Mouse (Mus musculus) heart, adult 8-10 months (tissue): ENCODE data around the gene Slco2b1. TPM values are rescaled to one million over a fixed set of nuclear protein-coding genes. Genes with fewer than 3 reads are reported as not detected.

ENCODE experiments used
- DNase-seq: peaks from one replicate; pipeline ENCODE4 v3.0.0; 2022; ENCODE audit warnings: low spot score
- total RNA-seq, 4 experiments: library from RNA; stranded (reverse); gene quantifications; 2 replicates each; pipeline ENCODE4 v1.2.4; 2022

Slco2b1 gene
- total RNA-seq, 4 experiments from 2014 or later, result 8.3 to 9.1 (median 8.9) TPM

DNA sequence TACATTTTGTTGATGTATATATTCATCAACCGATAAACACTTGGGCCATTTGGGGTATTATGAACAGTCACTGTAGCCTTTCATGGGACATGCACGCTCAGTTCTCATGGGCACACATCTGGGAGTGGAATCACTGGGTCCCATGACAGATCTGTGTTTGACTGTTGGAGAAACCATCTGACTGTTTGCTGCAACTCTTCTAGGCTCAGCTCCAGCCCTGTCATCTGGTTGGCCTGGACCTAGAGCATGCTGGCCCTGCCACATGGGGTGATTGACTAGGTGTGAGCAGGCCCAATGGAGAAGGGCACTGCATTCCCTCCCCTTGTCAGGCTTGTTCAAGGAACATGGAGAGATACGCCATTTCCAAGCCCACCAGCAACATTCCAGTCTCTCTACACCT lies 17.2 kb downstream of the Slco2b1 start:
- no peak for DNase-seq

DNA sequence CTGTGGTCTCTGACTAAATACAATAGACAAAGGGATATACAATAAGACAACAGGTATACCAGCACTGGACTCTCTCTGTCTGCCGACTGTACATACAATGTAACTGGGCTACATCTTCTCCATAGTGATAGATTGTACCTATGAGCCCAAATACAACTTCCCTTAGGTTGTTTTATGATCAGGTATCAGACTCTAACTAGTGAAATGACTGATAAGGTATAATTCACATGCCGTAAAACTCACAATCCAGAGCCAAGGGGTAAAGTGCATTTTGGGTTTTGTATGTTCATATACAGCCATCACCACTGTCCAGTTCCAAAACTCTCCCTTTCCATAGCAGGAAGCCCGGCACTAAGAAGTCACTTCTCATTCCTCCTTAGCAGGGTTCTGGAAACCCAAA lies 17.8 kb downstream of the Slco2b1 start:
- no peak for DNase-seq

DNA sequence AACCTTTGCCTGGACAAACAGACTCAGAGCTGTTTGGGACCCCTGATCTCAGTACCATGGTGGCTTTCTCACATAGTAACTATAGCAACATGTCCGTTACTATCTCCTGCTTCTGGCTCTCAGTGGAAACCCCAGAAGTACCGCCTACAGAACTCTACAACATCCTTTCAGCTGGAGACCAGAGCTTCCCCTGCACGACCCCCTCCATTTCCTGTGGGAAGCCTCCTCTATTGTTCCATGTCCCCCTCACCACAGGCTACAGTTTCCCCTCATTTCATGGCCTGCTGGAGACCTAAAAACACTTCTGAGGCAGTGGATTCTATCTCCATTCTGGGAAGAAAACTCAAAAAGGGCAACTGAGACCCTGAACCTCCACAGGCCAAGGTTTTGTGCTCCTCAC lies 18.7 kb downstream of the Slco2b1 start:
- DNase-seq, result no peak

DNA sequence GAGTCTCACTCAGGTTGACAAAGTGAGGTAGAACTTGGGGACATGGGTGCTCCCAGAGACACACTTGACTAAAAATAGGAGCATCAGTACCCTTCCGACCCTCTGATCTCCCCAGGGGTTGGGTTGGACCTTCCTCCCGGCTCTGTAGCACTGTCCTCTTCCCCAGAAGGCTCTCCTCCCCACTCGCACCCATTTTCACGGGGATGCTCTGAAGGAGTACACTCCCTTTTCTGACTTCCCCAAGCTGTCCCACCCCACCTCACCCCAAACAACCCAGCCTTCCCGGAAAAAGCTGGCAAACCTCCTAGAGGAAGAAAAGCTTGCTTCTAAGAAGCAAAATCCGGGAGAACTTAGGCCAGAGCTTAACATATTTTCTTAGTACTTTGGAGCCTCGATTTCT lies 20.3 kb downstream of the Slco2b1 start:
- no peak for DNase-seq

DNA sequence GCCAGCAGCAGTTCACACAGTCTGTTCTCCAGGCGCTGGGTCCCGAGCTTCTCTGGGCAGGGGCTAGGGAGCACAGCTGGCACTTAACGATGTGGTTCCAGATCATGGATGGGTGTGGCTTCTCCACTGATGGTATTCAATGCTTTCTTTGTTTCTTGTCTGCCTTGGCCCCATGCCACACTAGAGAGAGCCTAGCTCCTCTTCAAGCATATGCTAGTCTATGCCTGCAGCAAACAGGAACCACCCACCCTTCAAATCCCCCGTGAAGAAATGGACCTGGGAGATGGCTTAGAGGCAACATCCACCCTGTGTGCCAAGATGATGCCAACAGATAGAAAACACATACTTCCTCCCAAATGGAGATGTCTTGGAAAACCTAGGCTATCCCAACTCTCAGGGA lies 27.1 kb downstream of the Slco2b1 start:
- no peak for DNase-seq

DNA sequence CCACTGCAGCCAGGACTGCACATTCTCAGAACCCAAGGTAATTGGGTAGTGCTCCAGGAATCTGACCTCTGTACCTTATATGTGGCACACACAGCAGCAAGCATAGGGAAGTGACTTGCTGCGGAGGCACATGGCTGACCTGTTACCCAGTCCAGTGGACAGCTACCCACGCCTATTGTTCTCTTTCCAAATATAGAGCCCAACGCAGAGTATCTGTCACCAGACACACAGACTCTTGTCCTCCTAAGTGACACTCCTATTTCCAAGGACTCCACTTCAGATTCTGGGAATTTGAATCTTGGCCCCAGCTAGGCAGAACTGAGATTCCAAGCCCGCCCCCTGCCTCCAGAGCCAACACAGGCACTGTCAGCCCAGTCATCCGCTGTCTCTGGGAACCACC lies 30.4 kb downstream of the Slco2b1 start:
- DNase-seq, result peak; percentile 57

DNA sequence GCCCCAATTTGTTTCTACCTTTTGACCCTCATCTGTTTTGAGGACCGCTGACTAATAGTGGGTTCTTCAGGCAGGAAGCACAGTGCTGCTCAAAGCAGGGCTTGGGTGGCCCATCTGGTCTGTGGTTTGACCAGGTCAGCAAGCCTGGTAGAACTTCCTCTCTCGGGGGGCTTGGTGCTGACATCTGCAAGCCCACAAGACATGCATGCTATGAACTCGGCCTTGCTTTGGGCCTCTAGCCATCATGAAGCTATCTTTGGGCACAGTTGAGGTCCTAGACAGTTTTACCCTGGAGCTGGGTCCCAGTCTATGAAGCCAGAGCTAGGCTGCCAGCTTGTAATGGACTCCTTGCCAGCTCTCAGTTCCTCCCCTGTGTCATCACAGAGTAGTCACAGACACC lies 36.2 kb downstream of the Slco2b1 start:
- no peak for DNase-seq

DNA sequence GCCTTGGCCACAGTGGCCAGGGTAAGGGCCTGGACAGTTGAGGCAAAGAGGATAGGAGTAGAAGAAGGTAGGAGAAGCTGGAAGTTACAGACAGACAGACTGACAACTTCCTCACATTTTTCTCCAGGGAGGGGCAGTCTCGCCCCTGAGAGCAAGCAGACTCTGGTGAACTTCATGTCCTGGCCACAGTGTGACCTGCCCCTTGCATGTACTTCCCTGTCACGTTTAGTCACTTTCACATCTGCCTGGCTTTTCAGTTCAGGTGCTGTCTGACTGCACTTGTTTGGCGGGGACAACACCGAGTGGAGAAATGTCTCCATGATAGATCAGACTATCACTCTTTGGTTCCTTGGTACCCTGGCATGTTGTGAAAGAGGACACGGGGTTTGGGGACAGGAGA lies 36.9 kb downstream of the Slco2b1 start:
- DNase-seq, result no peak

DNA sequence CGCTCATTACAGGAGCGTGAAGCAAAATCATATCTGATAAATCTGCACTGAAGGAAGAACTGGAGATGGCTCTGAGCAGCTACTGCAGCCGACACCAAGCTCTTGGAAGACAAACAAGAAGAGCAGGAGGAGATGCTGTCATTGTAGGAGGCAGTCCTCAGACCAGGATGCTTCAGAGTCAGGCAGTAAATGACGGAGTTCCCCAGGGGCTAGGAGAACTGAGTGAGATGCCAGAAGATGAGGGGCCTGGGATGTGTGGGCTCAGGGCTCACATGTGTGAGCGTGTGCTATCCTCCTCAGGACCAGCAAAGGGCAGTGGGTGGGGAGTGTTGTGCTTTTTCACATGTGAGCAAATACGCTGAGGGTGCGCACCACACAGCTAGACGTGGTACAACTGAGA lies 38.0 kb downstream of the Slco2b1 start:
- DNase-seq, result no peak

DNA sequence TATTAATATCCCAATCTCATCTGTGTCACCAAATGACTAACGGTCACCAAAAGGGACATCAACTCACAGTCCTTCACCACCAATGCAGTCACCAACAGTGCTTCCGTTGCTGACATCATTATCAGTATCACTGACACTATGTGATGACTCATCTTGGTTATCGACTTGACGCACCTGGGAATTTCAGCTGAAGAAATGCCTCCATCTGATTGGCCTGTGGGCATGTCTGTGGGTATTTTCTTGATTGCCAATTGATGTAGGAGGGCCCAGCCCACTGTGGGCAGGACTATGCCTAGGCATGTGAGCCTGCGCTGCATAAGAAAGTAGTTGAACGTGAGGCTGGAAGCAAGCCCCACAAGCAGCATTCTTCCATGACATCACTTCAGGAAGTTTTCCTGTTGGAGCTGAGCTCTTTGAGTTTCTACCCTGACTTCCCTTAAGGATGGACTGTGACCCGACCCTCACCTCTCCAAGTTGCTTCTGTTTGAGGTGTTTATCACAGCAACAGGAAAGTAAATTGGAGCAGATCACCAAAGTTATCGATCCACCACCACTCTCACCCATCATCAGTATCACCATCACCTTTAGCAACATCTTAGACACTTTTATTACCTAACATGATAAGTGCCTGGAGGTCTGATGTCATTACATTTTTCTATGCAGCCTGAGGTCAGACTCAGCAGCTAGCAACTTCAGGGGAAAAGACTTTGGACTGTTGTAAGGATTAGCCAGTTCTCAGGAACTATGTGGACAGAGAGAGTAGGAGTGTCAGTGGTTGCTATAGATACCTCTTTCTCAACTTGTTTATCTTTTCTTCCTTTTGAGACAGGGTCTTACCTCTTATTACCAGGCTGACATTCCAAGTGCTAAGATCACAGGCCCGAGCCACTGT lies 39.4 kb downstream of the Slco2b1 start:
- DNase-seq, result no peak

DNA sequence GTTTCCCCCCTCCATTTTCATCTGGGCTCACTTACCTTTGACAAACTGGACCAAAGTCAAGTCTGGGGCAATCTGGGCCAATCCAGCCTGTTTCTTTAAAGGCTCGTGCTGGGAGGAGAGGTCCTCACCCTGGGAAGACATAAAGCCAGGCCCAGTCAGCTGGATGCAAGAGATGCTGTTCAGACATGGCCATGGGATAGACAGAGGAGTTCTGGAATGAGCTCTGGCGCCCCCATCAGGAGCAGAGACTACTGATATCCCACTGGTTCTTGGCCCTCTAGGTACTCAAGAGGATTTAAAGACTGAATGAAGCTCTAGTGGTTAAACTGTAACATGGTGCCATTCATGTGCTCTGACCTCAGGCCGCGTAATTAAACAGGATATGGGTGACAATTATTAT lies 40.2 kb downstream of the Slco2b1 start:
- DNase-seq, result no peak

DNA sequence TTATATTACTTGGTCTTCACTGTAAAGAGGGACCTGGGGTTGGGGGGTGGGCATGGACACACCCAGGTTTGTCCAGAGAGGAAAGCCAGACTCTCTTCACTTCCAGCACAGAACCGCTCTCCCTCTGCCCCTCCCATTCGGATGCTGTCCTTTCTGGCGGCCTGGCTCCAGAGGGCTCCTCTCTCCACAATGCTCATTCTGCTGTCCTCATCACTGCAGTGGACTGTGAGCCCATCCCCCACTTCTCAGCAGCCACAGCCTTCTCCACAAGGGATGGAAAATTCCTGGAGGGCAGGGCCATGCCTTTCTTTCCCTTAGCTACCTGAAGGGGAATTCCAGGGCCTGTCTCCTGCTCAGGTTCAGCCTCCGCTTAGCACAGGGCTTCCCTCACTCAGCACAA lies 42.3 kb downstream of the Slco2b1 start:
- DNase-seq, result no peak

DNA sequence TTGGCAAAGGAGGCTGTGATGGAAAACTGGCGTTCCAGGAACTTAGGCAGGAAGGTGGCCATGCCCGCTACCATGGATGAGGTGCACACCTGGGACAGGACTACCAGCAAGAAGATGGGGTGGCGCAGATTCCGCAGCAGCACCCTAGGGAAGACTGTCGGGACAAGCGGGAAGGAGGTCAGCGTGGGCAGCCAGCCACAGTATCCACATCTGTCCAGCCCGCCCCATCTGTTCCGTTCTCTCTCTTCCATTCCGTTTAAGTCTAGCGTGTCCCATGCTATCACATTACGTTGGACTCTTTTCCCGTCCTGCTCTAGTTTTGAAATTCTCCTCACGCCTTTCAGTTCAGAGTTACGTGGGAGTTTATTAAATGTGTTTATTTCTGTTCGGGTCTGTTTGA lies 44.0 kb downstream of the Slco2b1 start:
- no peak for DNase-seq

DNA sequence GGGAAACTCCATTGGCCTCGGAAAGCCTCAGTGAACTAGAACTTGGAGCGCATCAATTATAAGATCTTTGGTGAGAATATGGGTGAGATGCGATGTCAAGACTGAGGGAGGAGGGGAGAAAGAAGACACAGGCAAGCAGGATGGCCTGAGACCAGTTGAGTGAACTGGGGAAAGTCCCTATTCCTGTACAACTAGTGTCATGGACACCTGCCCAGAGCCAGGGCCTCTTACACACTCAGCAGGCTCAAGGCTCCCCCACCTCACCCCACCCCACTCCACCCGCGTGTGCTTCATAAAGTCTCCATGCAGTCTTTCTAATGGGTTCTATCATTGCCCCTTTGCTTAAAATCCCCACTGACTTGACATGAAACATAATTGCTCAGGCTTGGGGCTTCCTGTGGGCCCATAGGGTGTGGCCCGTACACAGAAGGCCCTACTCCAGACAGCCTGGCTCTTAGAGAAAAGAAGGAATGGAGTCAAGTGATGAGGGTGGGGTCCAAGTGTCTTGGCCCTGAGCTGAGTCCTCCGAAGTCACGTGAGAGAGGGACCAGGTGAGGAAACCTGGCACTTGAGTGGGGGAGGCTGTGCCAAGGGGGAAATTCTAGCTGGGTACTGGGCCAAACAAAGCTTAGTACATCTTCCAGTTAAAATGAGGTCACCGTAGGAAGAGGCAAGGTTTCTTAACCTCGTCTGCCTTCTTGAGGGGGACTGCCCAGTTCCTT lies 45.2 kb downstream of the Slco2b1 start:
- no peak for DNase-seq

DNA sequence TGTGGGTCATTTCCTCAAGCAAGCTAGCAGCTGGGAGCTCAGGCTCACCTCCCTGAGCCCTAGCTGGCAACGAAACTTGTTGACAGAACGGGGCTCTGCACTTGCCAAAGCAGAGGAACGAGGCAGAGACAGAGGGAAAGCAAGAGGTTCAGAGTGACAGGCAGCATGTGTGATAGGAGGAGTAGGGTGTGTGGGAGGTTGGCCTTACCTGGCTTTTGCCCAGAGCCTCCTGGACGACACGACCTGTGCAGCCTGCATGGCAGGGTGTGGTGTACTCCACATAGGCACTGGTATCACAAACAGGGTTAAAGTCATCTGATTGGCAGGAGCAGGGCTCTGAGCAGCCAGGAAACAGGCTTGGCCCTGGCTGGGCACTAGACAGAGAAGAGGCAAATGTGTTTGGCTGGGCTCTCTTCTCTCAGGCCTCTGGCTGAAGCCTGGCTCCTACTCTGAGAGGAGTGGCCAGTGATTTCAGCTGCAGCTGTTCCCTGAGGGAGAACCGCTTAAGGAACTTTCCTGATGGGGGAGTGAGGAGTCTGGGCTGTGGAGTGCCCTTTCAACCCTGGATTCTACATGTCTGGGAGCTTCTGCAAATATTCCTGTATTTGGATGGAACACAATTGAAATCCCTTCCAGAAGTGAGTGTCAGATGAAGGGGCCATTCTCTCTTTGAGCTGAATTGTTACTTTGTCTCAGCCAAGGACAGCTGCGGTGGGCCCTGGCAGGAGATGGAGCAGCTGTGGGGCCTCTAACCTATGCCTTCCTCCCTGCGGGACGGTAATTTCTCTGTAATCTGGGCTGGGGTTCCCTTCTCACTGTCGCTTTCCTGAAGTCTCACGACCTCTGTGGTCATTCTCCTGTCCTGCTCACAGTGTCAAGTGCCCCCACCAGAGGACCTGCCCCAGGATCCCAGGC lies 46.3 kb downstream of the Slco2b1 start:
- peak; percentile 87 for DNase-seq

DNA sequence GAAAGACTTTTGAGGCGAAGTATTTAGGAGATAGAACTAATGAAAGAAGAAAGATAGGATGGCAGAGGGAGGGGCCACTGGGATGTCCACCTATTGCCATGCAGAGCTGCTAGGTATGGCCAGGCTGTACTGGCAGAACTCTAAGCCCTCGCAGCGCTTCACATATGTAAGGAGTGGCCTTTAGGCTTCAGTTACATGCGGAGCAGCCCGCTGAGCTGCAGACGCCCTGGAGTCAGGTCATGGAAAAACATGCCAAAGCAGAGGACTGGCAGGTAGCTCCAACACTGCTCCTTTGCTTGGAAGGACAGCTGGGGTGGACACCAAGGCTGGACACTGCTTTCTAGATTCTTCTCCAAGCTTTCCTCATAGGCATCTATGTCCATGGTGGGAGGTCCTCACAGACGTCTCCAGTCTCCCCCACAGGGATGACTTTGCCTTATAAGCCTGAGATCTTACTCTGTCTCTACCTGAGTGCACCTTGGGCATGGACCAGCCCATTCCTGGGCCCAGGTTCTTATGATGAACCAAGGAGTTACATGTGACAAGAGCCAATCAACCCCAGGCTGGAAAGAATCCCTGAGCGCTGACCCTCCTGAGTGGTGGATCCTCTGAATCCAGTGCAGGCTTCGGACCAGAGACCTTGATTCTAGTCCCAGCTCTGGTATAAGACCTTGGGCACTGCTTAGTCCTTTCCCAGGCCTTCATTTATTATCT lies 47.5 kb downstream of the Slco2b1 start:
- DNase-seq, result no peak

DNA sequence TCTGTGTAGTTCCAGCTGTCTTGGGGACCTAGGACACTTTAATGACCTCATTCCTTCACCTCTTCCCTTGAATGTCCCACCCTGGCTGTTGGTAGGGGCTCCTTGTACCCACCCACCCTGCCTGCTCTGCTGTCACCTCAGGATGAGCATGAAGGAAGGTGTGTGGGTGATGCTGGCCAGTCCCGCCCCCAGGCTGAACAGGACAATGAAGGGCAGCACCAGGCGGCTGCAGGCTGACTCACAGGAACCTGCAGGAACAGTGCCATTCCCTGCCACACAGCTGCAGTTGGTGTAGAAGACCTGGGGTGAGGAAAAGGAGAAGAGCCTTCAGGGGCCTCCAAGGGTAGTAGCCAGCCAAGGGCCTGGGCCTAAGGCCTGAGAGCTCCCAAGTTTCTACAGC lies 48.8 kb downstream of the Slco2b1 start:
- DNase-seq, result no peak

DNA sequence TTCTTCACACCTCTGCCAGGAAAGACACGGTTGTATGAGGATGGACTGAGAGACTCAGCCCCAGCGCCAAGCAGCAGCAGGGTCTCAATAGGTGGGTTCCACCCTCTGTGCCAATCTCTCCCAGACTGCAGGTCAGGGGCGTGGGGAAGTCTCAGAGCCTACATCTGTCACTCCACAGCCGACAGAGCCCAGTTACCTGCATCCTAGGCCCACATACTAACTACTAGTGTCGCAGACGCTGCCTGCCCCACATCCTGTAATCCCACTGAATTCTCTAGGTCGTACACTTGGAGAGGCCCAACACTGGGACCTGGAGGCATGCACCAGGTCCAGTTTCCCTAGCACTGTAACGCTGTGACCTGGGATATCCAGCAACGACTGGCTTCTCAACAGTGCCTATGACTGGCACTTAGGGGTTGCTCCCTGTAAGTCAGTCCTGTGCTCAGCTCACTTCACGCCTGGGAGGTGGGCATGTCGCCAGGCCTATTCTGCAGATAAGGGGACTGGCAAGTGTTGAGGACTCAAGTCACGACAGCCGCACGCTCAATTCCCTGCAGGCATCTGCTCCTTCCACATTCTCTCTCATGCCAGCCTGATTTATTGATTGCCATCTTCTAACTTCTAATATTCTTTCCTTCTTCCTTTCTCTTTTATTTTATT lies 49.4 kb downstream of the Slco2b1 start:
- no peak for DNase-seq

DNA sequence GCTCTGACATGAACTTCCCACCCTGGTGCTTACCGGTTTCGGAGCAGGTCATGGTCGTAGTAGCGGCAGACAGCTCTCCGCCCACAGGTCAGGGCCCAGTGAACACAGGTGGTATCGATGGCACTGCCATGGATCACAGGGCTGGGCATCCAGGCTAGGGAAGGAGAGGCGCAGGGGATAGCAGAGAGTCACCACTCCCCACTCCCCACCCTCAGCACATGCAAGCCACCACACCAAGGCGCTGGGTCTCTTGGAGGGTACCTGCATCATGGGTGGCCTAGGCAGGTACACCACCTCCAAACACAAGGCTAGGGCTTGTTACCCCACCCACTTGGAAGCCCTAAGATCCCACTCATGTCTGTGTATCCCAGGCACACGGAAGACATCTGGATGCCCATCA lies 50.1 kb downstream of the Slco2b1 start:
- no peak for DNase-seq

DNA sequence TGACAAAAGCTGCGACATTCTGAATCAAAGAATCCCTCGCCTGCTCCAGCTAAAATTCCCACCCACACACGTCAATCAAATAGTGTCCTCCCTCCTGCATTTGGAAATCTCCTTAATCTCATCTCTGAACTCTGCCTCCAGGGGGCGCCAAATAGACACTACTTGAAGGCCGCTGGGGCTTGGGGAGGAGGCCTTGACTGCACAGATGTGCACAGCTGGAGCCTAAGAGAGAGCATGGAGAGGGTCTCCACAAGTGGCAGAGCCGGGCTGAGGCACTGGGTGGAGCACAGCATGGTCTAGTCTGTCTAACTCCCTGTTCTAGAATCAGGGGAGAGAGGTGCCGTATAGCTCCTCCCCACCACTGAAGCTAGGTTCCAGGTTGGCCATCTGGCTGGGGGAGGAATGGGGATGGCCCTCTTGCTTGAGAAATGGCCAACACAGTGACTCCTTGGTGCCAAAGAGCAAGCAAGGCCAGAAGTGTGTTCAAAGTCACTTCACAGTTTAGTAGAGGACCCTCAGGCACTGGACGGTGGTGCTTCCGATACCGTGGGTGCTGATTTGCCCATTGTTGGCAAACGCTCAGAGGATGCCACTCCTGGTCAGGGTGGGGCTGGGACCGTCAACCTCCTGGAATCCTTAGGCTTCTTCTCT lies 51.6 kb downstream of the Slco2b1 start:
- DNase-seq, result peak; percentile 86
